Mouse (Mus musculus) embryonic facial prominence, embryonic 11.5 days (tissue): ENCODE measurements around the gene Ccn6. TPM values are rescaled to one million over a fixed set of nuclear protein-coding genes. Genes with fewer than 3 reads are reported as not detected.
A peak's percentile ranks its signal among the peaks of the same experiment; 100 is the strongest.

Experiments
- ATAC-seq: fragments of 200-750 bp; cut with Nextera tagmentation; replicated peaks from 2 replicates; pipeline ENCODE4 v1.8.0; 2017; ENCODE audit warnings: low read depth; ENCODE audit not compliant: insufficient number of reproducible peaks, low FRiP score, low TSS enrichment
- DNase-seq: peaks from one replicate; pipeline ENCODE4 v3.0.0-alpha.2; 2015; ENCODE audit warnings: low spot score
- H3K27ac ChIP-seq: fragments of 300-500 bp; sonication (generic); replicated peaks from 2 replicates; pipeline ENCODE4 v1.5.1; 2014; ENCODE audit warnings: mild to moderate bottlenecking, low read depth, low read length, control low read depth
- H3K27me3 ChIP-seq: fragments of 300-500 bp; sonication (generic); 2 replicates; pipeline ENCODE4 v1.6.1; 2014; ENCODE audit warnings: mild to moderate bottlenecking, low read length, moderate library complexity, mixed read lengths; ENCODE audit not compliant: control insufficient read depth, insufficient read depth
- H3K36me3 ChIP-seq: fragments of 300-500 bp; sonication (generic); replicated peaks from 2 replicates; pipeline ENCODE4 v1.6.1; 2014; ENCODE audit warnings: low read depth, mild to moderate bottlenecking, low read length, moderate library complexity, mixed read lengths; ENCODE audit not compliant: control insufficient read depth, insufficient read depth
- H3K4me1 ChIP-seq: fragments of 300-500 bp; sonication (generic); 2 replicates; pipeline ENCODE4 v1.6.1; 2014; ENCODE audit warnings: low read length, mixed read lengths; ENCODE audit not compliant: control insufficient read depth, insufficient read depth
- H3K4me2 ChIP-seq: fragments of 300-500 bp; sonication (generic); 2 replicates; pipeline ENCODE4 v1.6.1; 2014; ENCODE audit warnings: low read depth, mild to moderate bottlenecking, control low read depth, low read length, moderate library complexity
- H3K4me3 ChIP-seq: fragments of 300-500 bp; sonication (generic); 2 replicates; pipeline ENCODE4 v1.5.1; 2014; ENCODE audit warnings: low read depth, low read length, control low read depth
- H3K9ac ChIP-seq: fragments of 300-500 bp; sonication (generic); replicated peaks from 2 replicates; pipeline ENCODE4 v1.6.1; 2014; ENCODE audit warnings: mild to moderate bottlenecking, control low read depth, low read length
- H3K9me3 ChIP-seq: fragments of 300-500 bp; sonication (generic); replicated peaks from 2 replicates; pipeline ENCODE4 v1.6.1; 2016; ENCODE audit warnings: mild to moderate bottlenecking, low read length, inconsistent platforms, mixed read lengths; ENCODE audit not compliant: control insufficient read depth
- WGBS: fragments of 180-500 bp; shearing (Covaris S2); extraction: QIAGEN DNeasy Blood & Tissue Kit; methylation state at CpG from one replicate; pipeline ENCODE4 v1.1.7; 2014; 5-methylcytosine and 5-hydroxymethylcytosine counted together
- polyA plus RNA-seq: library from polyadenylated mRNA; unstranded; fragments of >200 nt; fragmentation: Nextera tagmentation; extraction: Ambion mirVana; gene quantifications from 2 replicates; pipeline ENCODE4 v1.2.1, GENCODE M21; 2014

Gene Ccn6
- polyA plus RNA-seq, 1 experiment from 2014 or later: not detected

DNA sequence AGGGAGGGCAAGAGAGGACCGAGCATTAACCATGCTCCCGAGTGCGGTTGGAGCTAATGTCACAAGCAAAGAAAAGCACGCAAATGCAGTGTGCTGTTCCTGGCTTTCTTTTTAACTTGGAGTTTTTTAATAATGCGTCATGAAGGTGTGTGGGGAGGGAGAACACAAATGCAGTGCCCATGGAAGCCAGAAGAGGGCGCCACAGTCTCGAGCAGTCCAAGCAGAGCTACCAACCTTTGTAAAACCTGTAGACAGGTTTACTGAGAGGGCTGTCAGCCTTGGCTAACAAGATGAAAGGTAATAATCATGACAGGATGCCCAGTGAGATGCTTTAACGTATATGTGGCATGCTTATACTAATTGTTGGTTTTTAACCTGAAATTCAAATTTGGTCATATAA, 6.6 kb upstream of the Ccn6 start:
- Histone ChIP-seq H3K9ac (no peak overlapping the region), H3K36me3 (no peaks in the 10 kb centered on the region)
- 7% methylated on average over 8 of the region's 8 CpGs for WGBS

DNA sequence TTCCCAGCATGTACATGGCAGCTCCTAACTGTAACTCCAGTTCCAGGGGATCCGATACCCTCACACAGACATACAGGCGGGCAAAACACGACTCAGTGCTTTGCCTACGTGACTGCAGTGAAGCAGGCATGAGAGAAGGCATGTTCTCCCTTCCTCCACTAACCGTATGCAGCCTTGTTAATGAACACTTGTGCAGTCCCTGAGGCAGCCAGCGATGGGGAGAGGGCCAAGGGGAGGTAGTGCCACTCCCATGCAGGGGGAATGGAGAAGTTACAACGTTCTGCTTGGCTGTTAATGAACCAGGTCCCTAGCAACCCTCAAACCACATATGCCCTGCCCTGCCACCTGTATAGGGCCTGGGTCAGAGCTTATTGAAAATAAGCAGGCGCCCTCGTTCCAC, 6.0 kb upstream of the Ccn6 start:
- no peak overlapping the region for H3K4me3 ChIP-seq
- DNase-seq: no peak
- 33% methylated on average over 9 of the region's 9 CpGs for WGBS

More for the DNA sequence above, 6.6 kb upstream of the Ccn6 start:
- no peaks in the 10 kb centered on the region for H3K27me3 ChIP-seq
- no peak for ATAC-seq
- no peaks in the 10 kb centered on the region for H3K9me3 ChIP-seq
- H3K4me3 ChIP-seq: no peak overlapping the region
- H3K4me2 ChIP-seq: peak overlapping the region; percentile 22
- peak; percentile 75 for DNase-seq
- no peaks in the 10 kb centered on the region for H3K4me1 ChIP-seq
- H3K27ac ChIP-seq: no peak overlapping the region

DNA sequence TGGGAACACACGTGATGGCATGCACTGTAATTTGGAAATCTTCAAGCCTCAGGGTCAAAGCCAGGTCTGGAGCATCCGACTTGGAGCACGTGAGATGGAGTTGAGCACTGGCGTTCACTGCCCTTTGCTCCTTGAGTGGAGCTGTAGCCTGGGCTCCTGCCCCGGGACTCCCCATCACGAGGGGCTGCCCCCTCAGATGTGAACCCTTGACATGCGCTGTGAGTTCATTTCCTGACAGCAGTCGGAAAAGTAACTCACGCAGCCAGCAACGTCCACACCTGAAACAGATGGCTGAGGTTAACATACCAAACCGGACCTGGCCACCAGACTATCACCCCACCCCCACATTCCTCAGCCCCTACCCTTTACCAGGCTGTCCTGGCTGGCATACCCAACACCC, 4.0 kb upstream of the Ccn6 start:
- Histone ChIP-seq H3K9me3 (no peaks in the 10 kb centered on the region), H3K36me3 (no peaks in the 10 kb centered on the region), H3K4me2 (no peak overlapping the region), H3K4me1 (no peaks in the 10 kb centered on the region), H3K4me3 (no peak overlapping the region), H3K27me3 (no peaks in the 10 kb centered on the region), H3K9ac (no peak overlapping the region), H3K27ac (no peak overlapping the region)
- ATAC-seq (no peak), DNase-seq (no peak)
- 54% methylated on average over 11 of the region's 11 CpGs for WGBS

More for the DNA sequence above, 6.0 kb upstream of the Ccn6 start:
- peak overlapping the region; percentile 8; the same call in 1 of the 2 replicates for H3K27ac ChIP-seq
- no peaks in the 10 kb centered on the region for H3K9me3 ChIP-seq
- no peak overlapping the region for H3K9ac ChIP-seq
- no peaks in the 10 kb centered on the region for H3K27me3 ChIP-seq
- peak overlapping the region; percentile 22 for H3K4me2 ChIP-seq
- H3K4me1 ChIP-seq: no peaks in the 10 kb centered on the region
- no peaks in the 10 kb centered on the region for H3K36me3 ChIP-seq
- no peak for ATAC-seq

DNA sequence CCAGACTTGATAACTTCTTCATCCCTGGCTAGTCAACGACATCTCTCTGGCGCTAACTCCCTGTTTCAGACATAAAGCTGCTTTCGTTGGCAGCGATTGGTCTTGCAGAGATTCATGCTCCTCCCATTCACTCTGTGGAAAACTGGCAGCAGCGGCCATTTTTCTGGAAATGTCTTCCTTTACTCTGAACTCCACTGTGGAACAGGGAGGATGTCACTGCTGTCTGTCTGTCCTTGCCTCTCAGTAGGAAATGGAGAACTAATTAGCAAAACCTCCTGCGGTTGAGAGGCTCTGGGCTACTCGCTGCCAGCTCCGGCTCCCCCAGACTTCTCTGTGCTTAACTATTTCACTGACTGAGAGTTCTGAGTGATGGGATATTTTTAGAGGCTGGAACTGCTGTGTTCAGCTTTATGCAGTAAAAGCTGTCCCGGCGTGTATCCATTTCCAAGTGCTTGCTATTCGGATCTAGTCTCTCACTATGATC, 2.1 kb upstream of the Ccn6 start:
- peak; percentile 26 for DNase-seq
- WGBS: 38% methylated on average over 11 of the region's 11 CpGs
- ATAC-seq: no peak
- H3K9ac ChIP-seq: peak overlapping the region; percentile 43
- no peaks in the 10 kb centered on the region for H3K4me1 ChIP-seq
- H3K27me3 ChIP-seq: no peaks in the 10 kb centered on the region
- no peaks in the 10 kb centered on the region for H3K9me3 ChIP-seq
- no peak overlapping the region for H3K27ac ChIP-seq
- no peaks in the 10 kb centered on the region for H3K36me3 ChIP-seq
- peak overlapping the region; percentile 31; the same call in 1 of the 2 replicates for H3K4me2 ChIP-seq
- H3K4me3 ChIP-seq: no peak overlapping the region

DNA sequence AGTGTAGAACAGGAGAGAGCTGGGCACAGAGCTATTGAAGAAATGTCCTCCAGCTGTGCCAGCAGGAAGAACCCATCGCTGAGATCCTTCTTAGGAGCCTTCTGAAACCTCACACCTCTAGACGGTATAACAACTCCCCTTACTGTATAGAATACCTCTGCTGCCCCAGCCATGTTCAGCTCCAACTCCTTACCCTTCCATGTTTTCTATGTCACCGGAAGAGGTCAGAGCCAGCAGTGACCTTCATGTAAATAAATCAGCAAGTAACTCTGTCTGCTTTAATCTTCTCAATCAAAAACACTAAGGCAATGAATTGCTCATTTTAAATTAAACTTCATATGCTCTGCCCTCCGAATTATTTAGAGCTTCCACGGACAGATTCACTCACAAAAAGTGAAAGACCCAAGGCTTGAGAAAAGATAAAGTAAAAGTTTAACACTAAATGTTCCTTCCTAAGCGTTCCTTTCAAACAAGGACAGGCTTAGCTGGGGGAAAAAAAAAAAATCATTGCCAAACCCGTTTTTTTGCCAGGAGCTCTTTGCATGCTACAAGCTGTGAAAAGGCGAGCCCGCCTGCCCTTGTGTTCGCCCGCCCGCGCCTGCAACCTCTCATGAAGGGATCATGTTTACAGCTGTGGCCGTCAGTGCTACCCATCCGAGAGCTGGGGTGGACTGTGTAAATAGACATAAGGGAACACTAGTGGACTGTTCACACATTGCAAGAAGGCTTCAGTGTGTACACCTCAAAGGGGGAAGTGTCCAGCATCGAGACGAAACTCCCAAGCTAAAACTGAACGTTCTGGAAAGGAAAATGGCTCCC, 719 bp downstream of the Ccn6 start:
- no peak overlapping the region for H3K4me2 ChIP-seq
- ATAC-seq (no peak), DNase-seq (peak; percentile 47)
- 44% methylated on average over 18 of the region's 18 CpGs for WGBS
- no peaks in the 10 kb centered on the region for H3K27me3 ChIP-seq
- H3K9me3 ChIP-seq: no peaks in the 10 kb centered on the region
- H3K4me3 ChIP-seq: no peak overlapping the region
- no peak overlapping the region for H3K9ac ChIP-seq
- no peaks in the 10 kb centered on the region for H3K36me3 ChIP-seq
- H3K27ac ChIP-seq: no peak overlapping the region
- no peaks in the 10 kb centered on the region for H3K4me1 ChIP-seq

DNA sequence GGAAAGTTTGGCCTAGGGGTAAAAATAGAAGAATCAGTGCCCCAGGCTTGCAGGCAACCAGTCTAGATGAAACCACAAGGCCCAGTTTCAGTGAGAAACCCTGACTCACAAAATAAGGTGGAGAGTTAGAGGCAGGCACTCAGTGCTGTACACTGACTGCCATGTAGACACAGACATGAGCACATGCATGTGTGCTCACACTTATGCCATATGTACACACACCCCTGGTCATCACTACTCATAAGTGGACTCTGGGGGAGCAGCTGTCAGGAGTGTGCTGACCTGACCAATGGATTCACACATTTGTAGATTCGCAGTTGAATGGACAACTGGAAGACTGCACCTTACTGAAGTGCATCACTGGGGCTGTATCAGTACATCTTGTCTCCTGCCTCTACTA, 2.2 kb downstream of the Ccn6 start:
- Histone ChIP-seq H3K27ac (no peak overlapping the region), H3K9me3 (no peaks in the 10 kb centered on the region), H3K4me1 (no peaks in the 10 kb centered on the region), H3K4me2 (no peak overlapping the region), H3K36me3 (no peaks in the 10 kb centered on the region), H3K27me3 (no peaks in the 10 kb centered on the region), H3K9ac (no peak overlapping the region), H3K4me3 (no peak overlapping the region)
- DNase-seq (no peak), ATAC-seq (no peak)
- WGBS: 89% methylated on average over 1 of the region's 1 CpGs

DNA sequence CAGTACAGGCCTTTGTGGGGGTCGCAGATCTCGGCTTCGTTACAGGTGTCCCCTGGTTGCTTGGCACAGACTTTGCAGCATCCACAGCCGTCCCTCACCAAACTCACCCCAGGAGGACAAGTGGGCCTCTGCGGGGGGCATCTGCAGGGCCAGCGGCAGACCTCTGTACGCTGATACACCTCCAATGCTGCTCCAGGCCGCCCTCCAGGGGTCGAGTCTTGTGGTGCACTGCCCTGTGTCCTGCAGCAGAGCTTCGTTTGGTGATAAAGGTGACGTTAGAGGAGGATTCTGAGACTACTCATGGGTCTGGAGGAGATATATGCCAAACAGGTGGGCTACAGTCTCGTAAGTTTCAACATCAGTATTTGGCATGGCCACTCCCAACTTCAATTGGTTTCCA, 5.3 kb downstream of the Ccn6 start:
- WGBS: 50% methylated on average over 12 of the region's 12 CpGs
- Histone ChIP-seq H3K4me2 (no peak overlapping the region), H3K4me1 (no peaks in the 10 kb centered on the region), H3K27me3 (no peaks in the 10 kb centered on the region), H3K4me3 (no peak overlapping the region), H3K9me3 (no peaks in the 10 kb centered on the region), H3K36me3 (no peaks in the 10 kb centered on the region), H3K9ac (no peak overlapping the region), H3K27ac (no peak overlapping the region)
- no peak for DNase-seq
- no peak for ATAC-seq

DNA sequence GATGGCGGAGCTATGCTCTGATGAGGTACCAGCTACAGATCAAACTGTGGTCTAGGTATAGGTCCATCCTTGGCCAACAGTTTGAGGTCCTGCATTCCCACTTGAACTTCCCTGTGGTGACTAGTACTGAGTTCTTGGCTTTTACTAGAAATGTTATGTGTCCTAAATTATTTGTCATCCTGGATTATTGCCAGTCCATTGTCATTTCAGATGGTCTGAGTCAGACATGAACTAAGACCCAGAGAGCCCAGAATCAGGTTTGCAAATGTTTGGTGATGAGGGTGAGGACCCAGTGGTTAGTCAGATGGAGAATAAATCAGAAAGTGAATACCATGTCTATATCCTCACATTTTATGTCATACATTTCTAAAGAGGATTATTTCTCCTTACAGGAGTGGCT, 6.3 kb downstream of the Ccn6 start:
- WGBS: 100% methylated on average over 1 of the region's 1 CpGs
- Histone ChIP-seq H3K27ac (no peak overlapping the region), H3K4me2 (no peak overlapping the region), H3K9ac (no peak overlapping the region), H3K36me3 (no peaks in the 10 kb centered on the region), H3K27me3 (no peaks in the 10 kb centered on the region), H3K4me1 (no peaks in the 10 kb centered on the region), H3K4me3 (no peak overlapping the region), H3K9me3 (no peaks in the 10 kb centered on the region)
- ATAC-seq (no peak), DNase-seq (no peak)
